Comparison of ENCODE assay signal across 13 mouse cellular contexts in the genomic region with DNA sequence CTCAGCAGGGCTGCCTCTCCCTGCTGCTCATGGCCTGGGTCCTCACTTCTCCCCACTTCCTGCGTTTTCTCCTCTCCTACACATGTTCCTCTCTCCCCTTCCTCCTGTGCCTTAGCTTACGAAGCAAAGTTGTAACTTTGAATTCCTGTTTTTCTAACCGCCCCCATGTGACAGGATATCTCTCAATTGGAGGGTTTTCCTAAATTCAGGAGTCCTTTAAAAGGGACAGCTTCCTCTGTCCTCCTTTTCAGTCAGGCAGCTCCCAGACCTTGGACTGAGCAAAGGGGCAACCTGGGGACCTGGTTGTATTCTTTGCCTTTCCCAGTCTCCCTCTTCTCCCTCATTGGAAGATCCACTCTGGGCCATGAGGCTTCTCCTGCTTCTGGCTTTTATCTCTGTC. TPM values are rescaled to one million over a fixed set of nuclear protein-coding genes. Genes with fewer than 3 reads are reported as not detected.
DNase-seq lines count a peak whose midpoint lies in the region; ATAC-seq and TF ChIP-seq lines count a peak whose summit lies in the region.
"Had no signal": no experiment of that assay in that cellular context is flagged by ENCODE, and none has a peak within 500 bp of the region (broad histone marks: within the 10 kb centered on the region; RNA-seq: fewer than 3 reads in every experiment).

TSS of gene Mrc1 (plus strand) at position 244 of the 400 bp plus-strand sequence.

- ATAC-seq in kidney, postnatal 0 days (replicated peaks; ENCODE audit: low FRiP score, low read depth) = no peak
- ATAC-seq in granulocyte monocyte progenitor cell, adult 5-6 weeks (replicated peaks; ENCODE audit: poor library complexity, severe bottlenecking) = peak; percentile 26
- no peak; the same call in 1 of the 2 replicates for ATAC-seq in liver, embryonic 15.5 days (ENCODE audit: insufficient read depth)
- ATAC-seq in kidney, embryonic 14.5 days (ENCODE audit: low FRiP score, low TSS enrichment) = no peak
- ATAC-seq: forebrain, embryonic 14.5 days; hindbrain, embryonic 16.5 days had no signal

- no peak for TF ChIP-seq CTCF in kidney, postnatal 0 days (IDR thresholded peaks at IDR 0.05; ENCODE audit: low read depth)

- H3K9me3 ChIP-seq in kidney, postnatal 0 days (replicated peaks; ENCODE audit: low read length) = no peaks in the 10 kb centered on the region
- no peaks in the 10 kb centered on the region for H3K9me3 ChIP-seq in liver, embryonic 15.5 days (replicated peaks)
- H3K9me3 ChIP-seq in kidney, embryonic 14.5 days (ENCODE audit: control insufficient read depth, low read length) = no peaks in the 10 kb centered on the region
- H3K9me3 ChIP-seq: neural tube, embryonic 13.5 days had no signal

- peak; percentile 17 for DNase-seq in kidney, postnatal 0 days (ENCODE audit: low spot score)
- no peak for DNase-seq in kidney, postnatal 10 days
- no peak for DNase-seq in adrenal gland, postnatal 14 days
- DNase-seq in left cerebral cortex, adult 18-20 months (ENCODE audit: low spot score in 2 of 2) = no peak
- DNase-seq in frontal cortex, postnatal 14 days (ENCODE audit: low spot score in 2 of 2) = no peak
- DNase-seq: cerebellum, adult 9-10 months; layer of hippocampus, adult 9-11 months had no signal

- no peak within 1 kb of the TSS for H3K4me3 ChIP-seq in kidney, postnatal 0 days (replicated peaks; ENCODE audit: low read depth, low read length)
- H3K4me3 ChIP-seq in liver, embryonic 15.5 days (replicated peaks) = peak within 1 kb of the TSS; percentile 11
- H3K4me3 ChIP-seq in kidney, embryonic 14.5 days (ENCODE audit: low read length) = no peak within 1 kb of the TSS
- H3K4me3 ChIP-seq: neural tube, embryonic 13.5 days had no signal

- H3K9ac ChIP-seq in kidney, postnatal 0 days (ENCODE audit: low read depth, low read length) = no peak within 1 kb of the TSS
- no peak within 1 kb of the TSS for H3K9ac ChIP-seq in liver, embryonic 15.5 days
- H3K9ac ChIP-seq in kidney, embryonic 14.5 days (ENCODE audit: low read depth, low read length) = no peak within 1 kb of the TSS
- H3K9ac ChIP-seq: neural tube, embryonic 13.5 days had no signal

- H3K4me1 ChIP-seq in kidney, postnatal 0 days (replicated peaks; ENCODE audit: insufficient read depth, low read length) = no peaks in the 10 kb centered on the region
- no peaks in the 10 kb centered on the region for H3K4me1 ChIP-seq in liver, embryonic 15.5 days (replicated peaks)
- H3K4me1 ChIP-seq in kidney, embryonic 14.5 days (ENCODE audit: control insufficient read depth, insufficient read depth, low read length) = no peaks in the 10 kb centered on the region
- H3K4me1 ChIP-seq: neural tube, embryonic 13.5 days had no signal

- H3K4me2 ChIP-seq in kidney, postnatal 0 days (ENCODE audit: low read length) = no peak within 1 kb of the TSS
- H3K4me2 ChIP-seq in liver, embryonic 15.5 days = no peak within 1 kb of the TSS
- no peak within 1 kb of the TSS for H3K4me2 ChIP-seq in kidney, embryonic 14.5 days (replicated peaks; ENCODE audit: low read depth, low read length)
- H3K4me2 ChIP-seq: neural tube, embryonic 13.5 days had no signal

- H3K36me3 ChIP-seq in kidney, postnatal 0 days (ENCODE audit: insufficient read depth, low read length) = no peaks in the 10 kb centered on the region
- H3K36me3 ChIP-seq in liver, embryonic 15.5 days (replicated peaks) = no peaks in the 10 kb centered on the region
- H3K36me3 ChIP-seq in kidney, embryonic 14.5 days (ENCODE audit: control insufficient read depth, insufficient read depth, low read length) = no peaks in the 10 kb centered on the region
- H3K36me3 ChIP-seq: neural tube, embryonic 13.5 days had no signal

- no peaks in the 10 kb centered on the region for H3K27me3 ChIP-seq in kidney, postnatal 0 days (ENCODE audit: insufficient read depth, low read length)
- H3K27me3 ChIP-seq in liver, embryonic 15.5 days = no peaks in the 10 kb centered on the region
- no peaks in the 10 kb centered on the region for H3K27me3 ChIP-seq in kidney, embryonic 14.5 days (ENCODE audit: control insufficient read depth, insufficient read depth, low read length)
- H3K27me3 ChIP-seq: neural tube, embryonic 13.5 days had no signal

- WGBS in kidney, postnatal 0 days = 27% methylated on average over 3 of the region's 3 CpGs
- WGBS in liver, embryonic 15.5 days (ENCODE audit: insufficient replicate concordance) = 20% methylated on average over 3 of the region's 3 CpGs
- 26% methylated on average over 3 of the region's 3 CpGs for WGBS in kidney, embryonic 14.5 days

- H3K27ac ChIP-seq in kidney, postnatal 0 days = no peak within 1 kb of the TSS
- H3K27ac ChIP-seq in liver, embryonic 15.5 days (replicated peaks) = 0 out of 2 replicates have a peak within 1 kb of the TSS, but pooled peaks have one; percentile 8
- H3K27ac ChIP-seq in kidney, embryonic 14.5 days (ENCODE audit: low read depth, low read length) = no peak within 1 kb of the TSS
- H3K27ac ChIP-seq: neural tube, embryonic 13.5 days had no signal

RNA-seq across cellular contexts. Expression of gene Mrc1, which starts in this region (rescaled TPM):
- 4.4 and 4.6 TPM in 2 replicates for polyA plus RNA-seq in kidney, postnatal 0 days (2015; fragmentation: Nextera tagmentation; extraction: Ambion mirVana)
- total RNA-seq in adrenal gland, postnatal 14 days (2021) = 21.5 and 23.8 TPM in 2 replicates
- 0.88 and 1.4 TPM in 2 replicates for total RNA-seq in granulocyte monocyte progenitor cell, adult 5-6 weeks (2014; fragmentation: Nextera tagmentation)
- 0.82 and 1.1 TPM in 2 replicates for total RNA-seq in granulocyte monocyte progenitor cell, adult 5-6 weeks (2017)
- polyA plus RNA-seq in liver, embryonic 15.5 days (2015; fragmentation: Nextera tagmentation; extraction: Ambion mirVana) = 8.1 and 8.9 TPM in 2 replicates
- total RNA-seq in left cerebral cortex, adult 18-20 months (2021) = 1 to 10 TPM; 4.8 to 5.2 TPM
- polyA plus RNA-seq in kidney, embryonic 14.5 days (2014; fragmentation: Nextera tagmentation; extraction: Ambion mirVana) = 3.9 and 5.0 TPM in 2 replicates
